Mouse (Mus musculus) left cerebral cortex, adult 11 months (tissue): ENCODE measurements around the gene Rnf103.

ENCODE experiments used
- DNase-seq: peaks from one replicate; pipeline ENCODE4 v3.0.0; 2022; ENCODE audit warnings: low spot score

Gene Rnf103

GRCm38 (mm10) chr6:71492756-71493674, 679 bp upstream of the Rnf103 start:
- no peak for DNase-seq

DNA sequence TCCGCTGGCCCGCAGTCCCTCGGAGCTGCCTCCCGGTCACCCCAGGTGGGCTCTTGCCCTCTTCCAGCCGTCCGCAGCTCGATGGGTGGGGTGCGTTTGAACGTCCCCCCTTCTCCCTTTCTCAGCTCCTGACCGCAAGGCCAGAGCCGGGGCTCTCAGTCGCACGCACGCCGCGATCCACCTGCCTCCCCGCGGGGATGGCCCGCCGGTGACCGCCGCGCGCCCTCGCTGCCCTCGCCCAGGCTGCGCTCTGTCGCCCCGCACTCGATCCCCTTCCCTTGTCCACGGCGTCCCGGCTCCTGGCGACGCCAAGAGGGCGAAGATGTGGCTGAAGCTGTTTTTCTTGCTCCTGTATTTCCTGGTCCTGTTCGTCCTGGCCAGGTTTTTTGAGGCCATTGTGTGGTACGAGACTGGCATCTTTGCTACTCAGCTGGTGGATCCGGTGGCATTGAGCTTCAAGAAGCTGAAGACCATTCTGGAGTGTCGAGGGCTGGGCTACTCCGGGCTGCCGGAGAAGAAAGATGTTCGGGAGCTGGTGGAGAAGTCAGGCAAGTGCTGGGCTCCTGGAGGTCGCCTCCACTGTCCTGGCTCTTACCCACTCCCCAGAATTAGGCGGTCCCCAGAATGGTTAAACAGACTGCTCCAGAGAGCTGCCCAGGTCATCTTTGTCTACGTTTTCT, 787 bp downstream of the Rnf103 start:
- peak; percentile 19 for DNase-seq

DNA sequence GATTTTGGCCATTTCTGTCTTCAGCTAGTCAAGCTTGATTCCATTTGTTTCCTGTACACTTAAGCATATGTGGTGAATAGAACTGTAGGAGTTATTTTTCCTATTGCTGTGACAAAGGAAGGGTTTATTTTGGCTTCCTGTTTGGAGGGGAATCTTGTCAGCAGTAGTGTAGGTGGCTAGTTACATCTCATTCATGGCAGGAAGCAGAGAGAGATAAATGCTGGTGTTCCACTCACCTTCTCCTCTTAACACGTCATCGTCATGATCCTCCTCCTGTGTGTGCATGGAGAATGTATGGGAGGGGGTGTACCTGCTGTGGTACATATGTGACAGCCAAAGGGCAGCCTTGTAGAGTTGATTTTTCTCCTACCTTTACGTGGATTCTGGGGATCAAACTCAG, 6.9 kb downstream of the Rnf103 start:
- no peak for DNase-seq

DNA sequence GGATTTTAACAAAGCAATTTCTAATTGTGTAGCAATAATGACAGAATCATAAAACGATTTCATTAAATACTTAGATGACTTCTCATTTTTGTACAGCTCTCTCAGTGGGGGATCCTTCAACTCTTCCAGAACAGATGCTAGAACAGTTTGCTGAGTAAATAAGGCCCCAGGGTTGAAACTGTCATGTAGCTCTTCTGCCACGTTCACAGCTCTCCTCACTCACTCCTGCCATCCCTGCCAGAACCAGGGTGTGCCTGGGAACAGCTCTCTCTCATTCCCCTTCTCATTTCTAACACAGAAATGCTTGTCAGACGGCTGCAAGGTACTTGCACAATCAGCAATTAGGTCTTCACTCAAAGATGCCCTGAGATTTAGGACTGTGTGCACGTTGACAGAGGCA, 9.3 kb downstream of the Rnf103 start:
- no peak for DNase-seq

DNA sequence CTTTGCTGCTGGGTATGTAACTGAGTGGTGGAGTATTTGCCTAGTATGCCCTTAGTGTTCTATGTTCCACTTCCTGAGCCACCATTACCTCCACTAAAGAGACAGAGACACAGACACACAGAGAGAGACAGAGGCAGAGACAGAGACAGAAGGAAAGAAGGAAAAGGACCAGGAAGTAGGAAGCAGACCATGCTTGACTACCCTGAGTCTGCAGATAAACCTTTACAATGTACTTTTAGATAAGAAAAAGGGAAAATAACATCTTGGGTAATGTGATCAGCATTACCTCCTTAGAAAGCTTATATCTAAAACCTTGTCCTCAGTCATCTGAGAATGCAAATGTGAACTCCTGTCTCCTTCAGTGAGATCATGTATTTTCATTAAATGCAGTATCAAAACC, 10.0 kb downstream of the Rnf103 start:
- DNase-seq = no peak

DNA sequence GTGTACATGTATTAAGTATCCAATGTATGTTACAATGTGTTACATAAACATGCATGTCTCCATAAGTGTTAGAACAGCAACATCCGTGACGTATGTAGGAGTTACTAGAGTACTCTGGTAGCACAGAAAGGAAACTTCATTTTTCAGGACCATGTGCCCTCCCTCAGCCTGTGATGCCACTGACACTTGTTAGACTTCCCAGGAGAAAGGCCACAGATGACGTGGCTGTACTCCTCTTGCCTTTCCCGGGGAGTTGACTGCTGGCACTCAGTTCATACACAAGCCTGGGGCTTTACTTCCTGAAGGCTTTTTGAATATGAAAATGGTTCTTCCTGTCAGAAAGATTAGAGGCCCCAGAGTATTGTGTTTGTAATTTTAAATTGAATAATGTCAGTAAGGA, 10.4 kb downstream of the Rnf103 start:
- no peak for DNase-seq

DNA sequence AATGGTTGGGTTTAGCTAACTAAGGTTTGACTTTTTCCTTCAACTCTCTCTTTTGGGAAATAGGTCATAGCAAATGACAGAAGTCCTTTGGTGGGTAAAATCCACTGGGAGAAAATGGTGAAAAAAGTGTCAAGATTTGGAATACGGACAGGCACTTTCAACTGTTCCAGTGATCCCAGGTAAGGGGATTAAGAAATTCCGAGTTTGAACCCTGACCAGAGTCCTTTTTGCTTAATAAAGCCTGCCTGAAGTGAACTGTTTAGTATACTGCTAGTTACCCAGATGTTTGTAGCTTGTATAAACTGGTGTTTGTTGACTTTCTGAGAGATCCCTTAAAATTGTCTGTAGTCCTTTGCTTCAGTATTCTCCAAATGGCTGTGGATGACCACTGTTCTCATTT, 12.0 kb downstream of the Rnf103 start:
- no peak for DNase-seq

DNA sequence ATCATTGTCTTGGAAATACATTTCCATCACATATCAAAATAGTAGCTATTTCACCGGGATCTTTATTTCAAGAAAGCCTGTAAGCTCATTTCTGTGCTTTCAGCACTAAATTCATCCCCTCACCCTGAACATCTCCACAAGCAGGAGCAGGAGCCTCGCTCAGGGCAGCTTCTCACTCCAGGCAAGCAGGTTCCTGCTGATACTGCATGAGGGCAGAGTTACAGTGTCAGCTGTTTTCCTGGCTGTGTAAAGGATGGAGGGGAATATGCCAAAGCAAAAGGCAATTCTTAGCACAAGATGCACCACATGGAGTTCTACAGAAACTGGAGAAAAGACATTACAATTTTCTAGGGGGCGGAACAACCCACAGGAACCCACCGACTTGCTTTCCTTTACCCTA, 25.8 kb downstream of the Rnf103 start:
- DNase-seq = no peak

DNA sequence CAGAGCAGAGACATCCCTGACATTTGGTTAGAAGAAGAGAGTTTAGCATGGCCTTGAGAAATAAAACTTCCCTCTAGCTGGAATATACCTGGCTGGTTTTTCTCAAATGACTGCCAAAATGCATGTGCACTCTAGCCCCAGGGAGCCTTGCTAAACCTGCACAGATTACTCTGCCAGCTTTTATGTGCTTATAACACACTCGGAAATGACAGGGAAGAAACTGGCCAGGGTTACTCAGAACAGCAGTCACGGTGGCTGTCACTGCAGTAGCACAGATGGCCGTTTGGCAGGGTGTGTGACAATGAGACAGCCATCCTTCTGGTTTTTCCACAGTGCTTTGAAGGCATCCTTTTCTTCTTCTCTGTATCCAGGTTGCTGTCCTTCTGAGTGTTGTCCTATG, 31.9 kb downstream of the Rnf103 start:
- DNase-seq = no peak

- DNase-seq = no peak
Observed at GRCm38 (mm10) chr6:71527056-71527455, 33.4 kb downstream of the Rnf103 start.

DNA sequence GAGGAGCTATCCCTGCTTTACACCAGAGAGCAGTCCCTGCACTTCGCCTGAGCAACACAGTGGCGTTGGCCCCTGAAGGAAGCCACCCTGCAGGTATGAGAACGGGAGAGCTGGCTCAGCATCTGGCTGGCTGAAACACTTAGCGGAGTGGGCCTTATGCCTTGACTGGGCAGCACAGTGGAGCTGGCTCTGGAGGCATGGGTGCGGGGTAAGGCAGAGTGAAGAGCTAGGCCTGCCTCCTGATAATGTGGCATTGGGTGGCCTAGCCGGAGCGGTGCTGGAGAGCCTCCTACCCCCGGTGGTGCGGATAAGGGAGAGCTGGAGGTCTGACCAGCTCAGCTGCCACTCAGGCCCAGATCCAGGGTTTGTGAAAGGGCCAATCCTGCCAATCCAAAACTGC, 34.1 kb downstream of the Rnf103 start:
- no peak for DNase-seq

DNA sequence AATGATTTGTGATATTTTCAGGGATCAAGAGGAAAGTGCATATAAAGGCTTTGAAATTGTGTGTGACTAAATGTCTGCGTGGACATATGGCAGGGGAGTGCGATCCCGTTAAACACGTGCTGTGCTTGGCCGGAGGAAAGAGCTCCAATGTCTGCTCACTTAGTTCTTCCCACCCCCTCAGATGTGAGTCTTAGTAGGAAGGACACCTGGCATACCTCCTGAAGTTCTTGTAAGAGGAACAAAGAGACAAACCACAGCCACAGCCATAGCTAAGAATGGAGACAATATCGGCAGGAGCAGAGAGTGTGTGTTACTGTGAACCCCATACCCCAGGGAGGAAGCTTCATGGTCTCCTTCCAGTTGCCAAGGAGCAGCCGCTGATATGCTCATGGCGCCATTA, 36.5 kb downstream of the Rnf103 start:
- DNase-seq = no peak

GRCm38 (mm10) chr6:71537286-71537685, 43.6 kb downstream of the Rnf103 start:
- no peak for DNase-seq

GRCm38 (mm10) chr6:71543686-71544499, 50.2 kb downstream of the Rnf103 start, which contains the start of gene Chmp3:
TSS of gene Chmp3 (plus strand) at chr6:71543797.
- peak; percentile 93 for DNase-seq

DNA sequence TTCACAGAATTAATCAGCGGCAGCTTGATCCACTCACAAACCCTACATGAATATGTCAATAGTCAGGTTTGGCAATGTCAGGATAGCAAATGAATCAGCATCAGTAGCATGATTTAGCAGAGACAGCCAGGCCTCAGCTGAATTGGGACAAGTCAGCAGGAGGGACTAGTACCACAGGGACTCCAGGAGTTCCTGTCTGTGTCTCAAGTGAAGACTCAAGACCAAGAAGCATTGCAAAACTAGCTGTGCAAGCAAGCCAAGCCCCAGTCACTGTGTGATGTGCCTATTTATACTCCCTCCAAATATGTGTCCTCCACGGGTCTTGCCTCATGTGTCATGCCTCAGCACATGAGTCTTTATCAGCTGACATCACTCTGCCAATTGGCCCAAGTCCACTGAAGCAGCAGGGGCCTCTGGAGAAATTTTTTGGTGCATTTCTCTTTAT, 61.8 kb downstream of the Rnf103 start:
- DNase-seq = no peak

DNA sequence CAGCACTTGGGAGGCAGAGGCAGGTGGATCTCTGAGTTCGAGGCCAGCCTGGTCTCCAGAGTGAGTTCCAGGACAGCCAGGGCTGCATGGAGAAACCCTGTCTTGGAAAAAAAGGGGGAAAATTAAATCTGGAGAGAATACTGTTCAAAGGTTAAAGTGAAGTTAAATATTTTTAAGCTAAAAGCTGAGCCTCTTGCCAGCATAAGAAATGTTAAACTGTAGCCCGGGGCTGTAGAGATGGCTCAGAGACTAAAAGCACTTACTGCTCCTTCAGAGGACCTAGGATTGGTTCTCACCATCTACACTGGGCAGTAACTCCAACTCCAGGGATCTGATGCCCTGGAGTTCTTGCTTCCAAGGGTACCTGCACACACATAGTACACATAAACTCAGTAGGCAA, 63.1 kb downstream of the Rnf103 start:
- no peak for DNase-seq
